Mouse (Mus musculus) ovary, postnatal 36 days (tissue): ENCODE results near the gene Zfp367.

Source experiments
- DNase-seq: peaks from one replicate; pipeline ENCODE4 v3.0.0; 2022; ENCODE audit warnings: low spot score, mixed read lengths

Gene Zfp367

GRCm38 (mm10) chr13:64153751-64154267 is 807 bp upstream of the Zfp367 start:
- peak; percentile 56 for DNase-seq

DNA sequence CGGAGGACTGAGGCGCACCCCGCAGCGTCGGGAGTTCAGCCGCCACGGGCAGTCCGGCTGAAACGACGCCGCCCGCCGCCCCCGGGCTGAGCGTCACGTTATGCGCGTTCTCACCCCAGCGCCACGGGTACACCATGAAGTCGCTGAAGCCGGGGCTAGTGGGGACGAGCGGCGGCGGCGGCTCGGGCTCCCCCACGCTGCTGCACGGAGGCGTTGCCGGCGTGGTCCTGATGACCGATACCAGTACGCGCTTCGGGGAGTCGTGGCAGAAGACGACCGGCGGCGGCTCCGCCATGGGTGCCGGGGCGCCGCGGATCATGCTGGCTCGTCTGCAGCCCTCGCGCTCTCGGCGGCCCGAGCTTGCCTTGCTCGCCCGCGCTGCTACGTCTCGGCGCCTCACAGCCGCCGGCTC is 325 bp downstream of the Zfp367 start:
- DNase-seq, result no peak

DNA sequence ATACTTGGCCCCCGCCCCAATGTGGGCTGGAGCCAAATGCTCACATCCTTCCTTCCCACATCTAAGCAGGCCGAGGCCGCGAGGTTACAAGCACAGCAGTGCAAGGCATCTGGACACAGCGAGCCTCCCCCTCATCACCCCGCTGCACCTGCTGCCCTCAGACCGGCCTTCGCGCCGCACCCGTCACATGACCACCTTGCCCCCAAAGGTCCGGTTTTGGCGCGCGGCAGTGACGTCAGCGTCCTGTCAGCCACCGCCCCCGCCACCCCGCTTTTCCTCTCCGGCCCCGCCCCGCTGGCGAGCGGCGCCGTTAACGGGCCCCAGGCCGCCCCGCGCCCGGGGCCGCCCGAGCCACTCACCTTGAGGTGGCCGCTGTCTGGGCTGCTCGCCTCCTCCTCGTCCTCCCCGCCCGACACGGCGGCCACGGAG is 747 bp downstream of the Zfp367 start:
- DNase-seq, result peak; percentile 84

DNA sequence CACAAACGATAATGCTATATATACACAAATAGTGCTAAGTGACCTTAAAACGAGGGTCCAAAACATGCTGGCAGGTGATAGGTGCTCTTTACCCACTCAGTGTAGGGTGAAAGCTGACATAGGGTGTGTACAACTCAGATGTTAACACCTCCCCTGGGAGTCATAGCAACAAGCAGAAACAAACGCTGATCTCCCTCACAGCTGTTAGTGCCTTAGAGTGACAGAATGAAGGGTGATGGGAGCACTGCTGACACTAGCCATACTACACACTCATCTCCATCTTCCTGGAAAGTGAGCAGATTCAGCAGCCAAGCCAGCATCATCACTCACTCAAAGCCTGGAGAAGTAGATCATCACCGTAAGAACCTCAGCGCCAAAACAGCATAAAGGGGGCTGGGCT is 2.9 kb downstream of the Zfp367 start:
- no peak for DNase-seq

GRCm38 (mm10) chr13:64129616-64130375 is 23.2 kb downstream of the Zfp367 start:
- DNase-seq, result peak; percentile 59

DNA sequence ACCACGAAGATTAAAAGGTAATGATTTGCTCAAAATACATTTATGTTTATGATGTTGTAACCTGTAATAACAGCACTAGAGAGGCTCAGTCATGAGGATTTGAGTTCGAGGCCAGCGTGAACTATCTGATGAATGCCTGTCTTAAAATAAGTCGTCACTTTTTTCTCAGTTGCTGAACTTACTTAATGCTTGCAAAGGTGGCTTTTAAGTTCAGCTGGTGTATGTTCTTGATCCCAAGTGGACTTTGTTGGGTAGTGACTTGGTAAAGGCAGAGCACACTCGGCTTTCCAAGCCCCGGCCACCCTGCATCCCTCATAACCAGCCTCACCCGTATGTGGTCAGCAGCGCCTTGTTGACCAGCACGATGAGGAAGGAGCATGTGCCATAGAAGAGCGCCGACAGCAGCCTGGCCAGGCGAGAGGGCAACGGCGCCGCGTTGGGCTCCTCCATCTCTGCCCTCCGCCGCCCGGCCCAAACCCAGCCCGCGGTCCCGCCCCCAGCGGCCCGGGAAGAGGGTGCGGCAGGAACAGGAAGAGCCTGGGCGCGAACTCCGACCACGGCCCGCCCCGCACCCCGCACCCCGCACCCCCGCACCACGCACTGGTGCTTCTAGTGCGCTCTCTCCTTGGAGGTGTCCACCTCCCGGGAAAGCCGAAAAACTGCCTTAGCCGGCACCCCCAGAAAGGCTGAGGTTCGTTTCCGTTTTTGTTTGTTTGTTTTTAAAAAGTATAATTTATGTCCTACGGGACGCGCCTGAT is 24.0 kb downstream of the Zfp367 start, which contains the start of gene Slc35d2:
Gene Slc35d2 (minus strand): TSS at position 511 of the 758 bp plus-strand sequence.
- DNase-seq, result peak; percentile 80

- DNase-seq, result no peak
Measured at GRCm38 (mm10) chr13:64126316-64126715, 26.7 kb downstream of the Zfp367 start.

GRCm38 (mm10) chr13:64124886-64125285 is 28.1 kb downstream of the Zfp367 start:
- no peak for DNase-seq

DNA sequence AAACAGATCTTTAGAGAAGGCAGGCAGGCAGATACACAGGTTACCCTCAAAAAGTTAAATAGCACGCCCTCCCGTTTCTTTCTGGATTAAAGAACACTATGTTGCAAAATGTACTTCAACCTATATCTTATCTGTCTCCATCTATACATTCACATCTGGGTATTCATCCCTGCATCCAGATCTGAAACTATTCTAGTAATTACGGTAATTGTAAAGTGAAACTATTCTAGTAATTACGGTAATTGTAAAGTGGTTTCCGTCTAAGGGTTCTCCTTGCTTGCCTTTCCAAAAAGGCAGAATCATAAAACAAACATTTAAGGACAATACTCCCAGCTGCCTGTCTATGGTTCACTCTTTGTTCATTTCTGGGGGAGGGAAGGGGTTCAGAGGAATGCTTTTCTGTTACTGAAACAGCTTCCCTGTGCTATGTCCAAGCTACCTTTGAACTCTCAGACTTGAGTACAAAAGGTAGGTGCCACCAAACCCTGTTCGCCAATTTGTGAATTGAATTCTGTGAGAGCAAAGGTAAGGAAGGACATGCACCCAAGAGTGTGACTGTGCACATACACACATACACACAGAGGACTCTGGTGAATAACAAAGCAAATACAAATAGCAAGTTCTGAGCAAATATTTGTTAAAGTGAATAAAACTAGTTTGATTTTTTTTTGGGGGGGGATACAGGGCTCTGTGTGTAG is 29.4 kb downstream of the Zfp367 start:
- no peak for DNase-seq

DNA sequence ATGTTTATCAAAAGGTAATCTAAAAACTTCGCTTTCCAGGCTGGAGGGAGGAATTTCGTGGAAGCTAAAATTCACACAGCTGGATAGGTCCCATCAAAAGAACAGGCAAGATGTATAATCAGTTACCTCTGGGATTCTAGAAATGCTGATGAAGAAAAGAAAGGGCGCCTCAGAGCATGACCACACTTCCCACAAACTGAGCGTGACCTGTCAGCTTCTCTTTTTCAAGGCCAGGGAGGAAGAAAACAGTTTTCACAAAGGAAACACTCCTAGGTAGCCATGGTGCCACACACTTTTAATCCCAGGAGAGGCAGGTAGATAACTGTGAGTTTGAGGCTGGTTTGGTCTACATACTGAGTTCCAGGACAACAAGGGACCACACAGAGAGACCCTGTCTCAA is 32.2 kb downstream of the Zfp367 start:
- no peak for DNase-seq

DNA sequence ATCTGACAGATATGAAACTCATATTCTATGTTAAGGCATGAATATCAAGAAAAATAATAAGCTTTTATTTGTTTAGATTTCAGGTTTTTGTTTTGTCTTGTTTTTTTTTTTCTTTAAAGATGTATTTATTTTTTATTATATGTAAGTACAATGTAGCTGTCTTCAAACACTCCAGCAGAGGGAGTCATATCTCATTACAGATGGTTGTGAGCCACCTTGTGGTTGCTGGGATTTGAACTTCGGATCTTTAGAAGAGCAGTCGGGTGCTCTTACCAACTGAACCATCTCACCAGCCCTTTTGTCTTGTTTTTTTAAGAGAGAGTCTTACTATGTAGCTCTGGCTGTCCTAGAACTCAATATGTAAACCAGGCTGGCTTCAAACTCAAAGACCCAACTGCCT is 35.6 kb downstream of the Zfp367 start:
- DNase-seq, result no peak

DNA sequence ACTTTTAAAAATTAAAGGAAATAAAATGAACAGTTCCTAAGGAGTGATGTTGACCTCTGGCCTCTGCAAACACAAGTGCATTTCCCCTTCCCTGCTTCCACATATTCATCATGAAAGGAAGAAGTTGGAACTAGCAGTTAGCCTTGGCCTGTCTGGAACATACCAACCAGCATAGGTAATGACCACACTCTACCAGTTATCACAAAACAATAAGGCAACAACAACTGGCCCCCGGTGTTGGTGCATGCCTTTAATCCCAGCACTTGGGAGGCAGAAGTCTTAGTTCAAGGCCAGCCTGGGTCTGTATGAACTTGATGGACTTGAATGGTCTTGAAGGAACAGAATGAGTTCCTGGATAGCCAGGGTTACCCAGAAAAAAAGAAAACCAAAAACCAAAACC is 42.6 kb downstream of the Zfp367 start:
- no peak for DNase-seq

- no peak for DNase-seq
Measured at GRCm38 (mm10) chr13:64108381-64108850, 44.6 kb downstream of the Zfp367 start.

DNA sequence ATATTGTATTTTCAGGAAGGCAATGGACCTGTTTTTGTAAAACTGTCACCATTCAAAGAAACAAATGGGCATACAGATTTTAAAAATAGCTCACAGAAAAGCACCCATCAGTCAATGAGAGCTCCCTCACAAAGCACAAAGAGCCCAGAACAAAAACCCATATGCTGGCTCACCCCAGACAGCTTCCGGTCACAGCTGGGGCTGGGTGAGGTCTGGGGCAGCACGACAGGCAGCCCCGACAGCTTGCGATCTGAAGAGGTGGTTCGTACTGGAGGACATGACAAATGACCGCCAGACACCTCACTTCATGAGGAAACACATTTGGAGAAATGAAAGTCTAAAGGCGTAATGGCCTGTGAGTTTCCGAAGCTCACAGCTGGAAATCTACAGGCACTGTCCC is 45.5 kb downstream of the Zfp367 start:
- DNase-seq, result no peak

- no peak for DNase-seq
Measured at GRCm38 (mm10) chr13:64107105-64107504, 45.9 kb downstream of the Zfp367 start.

- DNase-seq, result no peak
Measured at GRCm38 (mm10) chr13:64105690-64106089, 47.3 kb downstream of the Zfp367 start.

DNA sequence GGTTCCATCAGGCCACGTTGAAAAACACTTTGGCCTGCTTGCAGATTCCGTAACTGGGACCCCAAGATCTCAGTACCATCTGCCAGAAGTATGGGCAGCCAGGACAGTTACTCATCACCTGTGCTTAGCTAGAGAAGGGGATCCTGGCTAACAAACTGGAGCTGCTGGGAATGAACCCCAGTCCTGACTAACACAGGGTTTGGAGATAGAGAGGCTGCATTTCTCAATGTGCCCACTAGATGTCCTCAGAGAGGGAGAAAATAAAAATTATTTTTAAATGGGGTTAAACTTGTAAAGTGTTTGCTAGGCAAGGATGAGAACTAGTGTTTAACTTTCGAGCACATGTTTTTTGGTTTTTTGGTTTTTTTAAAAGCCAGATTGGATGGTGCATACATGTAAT is 52.8 kb downstream of the Zfp367 start:
- no peak for DNase-seq

DNA sequence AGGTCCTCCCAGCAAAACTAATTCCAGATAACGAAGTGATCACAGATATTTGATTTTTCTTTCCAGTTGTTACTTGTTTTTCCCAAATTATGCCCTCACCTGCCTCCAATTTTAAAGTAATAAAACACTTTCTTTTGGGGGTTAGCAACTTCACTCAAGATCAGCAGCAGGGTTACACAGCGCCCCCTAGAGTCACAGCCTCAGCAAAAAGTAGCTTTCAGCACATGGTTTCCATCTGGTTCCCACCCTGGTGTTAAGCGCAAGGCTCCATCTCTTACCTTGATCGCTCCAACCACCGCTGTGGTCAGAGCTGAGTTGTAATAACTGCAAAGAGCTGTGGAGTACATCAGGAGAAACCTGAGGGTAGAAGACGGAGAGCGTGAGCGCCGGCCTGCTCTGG is 54.0 kb downstream of the Zfp367 start:
- no peak for DNase-seq

- DNase-seq, result peak; percentile 69
Measured at GRCm38 (mm10) chr13:64093341-64093740, 59.7 kb downstream of the Zfp367 start.

DNA sequence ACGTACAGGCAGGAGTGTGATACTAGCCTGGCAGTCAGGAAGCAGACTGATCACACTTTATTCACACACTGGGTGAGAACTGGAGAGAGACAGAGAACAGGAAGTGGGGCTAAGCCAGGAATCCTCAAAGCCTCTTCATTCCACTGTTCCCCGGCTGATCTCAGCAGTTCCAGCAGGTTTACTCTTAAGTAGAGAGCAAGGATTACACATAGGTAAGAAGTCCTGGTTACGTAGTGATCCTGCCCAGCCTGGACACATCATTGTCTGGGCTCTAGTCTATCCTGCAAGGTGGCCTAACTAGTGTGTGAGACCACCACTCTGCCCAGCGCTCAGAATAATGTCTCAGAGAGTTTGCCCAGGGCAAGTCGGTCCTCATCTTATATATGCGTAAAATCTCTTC is 60.2 kb downstream of the Zfp367 start:
- DNase-seq, result no peak

DNA sequence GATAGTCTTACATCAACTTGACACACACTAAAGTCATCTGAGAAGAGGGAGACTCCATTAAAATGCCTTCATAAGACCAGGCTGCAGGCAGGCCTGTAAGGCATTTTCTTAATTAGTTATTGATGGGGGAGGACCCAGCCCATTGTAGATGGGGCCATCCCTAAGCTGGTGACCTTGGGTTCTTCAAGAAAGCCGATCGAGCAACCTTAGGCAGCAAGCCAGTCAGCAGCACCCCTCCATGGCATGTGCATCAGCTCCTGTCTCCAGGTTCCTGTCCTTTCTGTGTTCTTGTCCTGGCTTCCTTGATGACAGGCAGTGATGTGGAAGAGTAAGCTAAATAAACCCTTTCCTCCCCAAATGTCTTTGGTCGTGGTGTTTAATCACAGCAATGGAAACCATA is 60.9 kb downstream of the Zfp367 start:
- no peak for DNase-seq

- DNase-seq, result no peak
Measured at GRCm38 (mm10) chr13:64091006-64091405, 62.0 kb downstream of the Zfp367 start.
